Mouse (Mus musculus) MEL-GATA-1-ER (cell line): ENCODE results near the gene Cttnbp2nl.

Experiments
- DNase-seq: peaks from one replicate; pipeline ENCODE4 v3.0.0-alpha.2; 2012; ENCODE audit warnings: low read depth; ENCODE audit errors: extremely low read depth

Cttnbp2nl gene

GRCm38 (mm10) chr3:104965070-104965855 is 87.7 kb downstream of the Cttnbp2nl start:
- DNase-seq: no peak

- no peak for DNase-seq
These were observed 89.3 kb downstream of the Cttnbp2nl start for GRCm38 (mm10) chr3:104963331-104964276.

DNA sequence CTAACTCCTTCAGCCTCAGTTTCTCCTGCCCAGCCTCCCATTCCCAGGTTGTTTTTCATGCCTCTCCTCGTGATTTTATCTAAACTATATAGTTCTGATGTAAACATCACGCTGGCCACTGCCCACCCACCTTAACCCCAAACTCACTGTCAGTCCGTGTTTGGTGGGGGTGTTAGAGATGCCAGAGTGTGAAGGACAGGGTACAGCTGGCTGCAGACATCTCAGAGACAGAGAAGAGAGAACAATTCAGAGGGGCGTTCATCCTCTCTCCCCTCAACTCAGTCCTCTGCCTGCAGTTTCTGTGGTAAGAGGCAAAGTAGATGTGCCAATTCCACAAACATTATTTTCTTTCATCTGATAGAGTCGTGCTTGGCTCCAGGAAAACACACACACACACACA is 90.1 kb downstream of the Cttnbp2nl start:
- DNase-seq: no peak

- no peak for DNase-seq
These were observed 90.8 kb downstream of the Cttnbp2nl start for GRCm38 (mm10) chr3:104962141-104962611.

DNA sequence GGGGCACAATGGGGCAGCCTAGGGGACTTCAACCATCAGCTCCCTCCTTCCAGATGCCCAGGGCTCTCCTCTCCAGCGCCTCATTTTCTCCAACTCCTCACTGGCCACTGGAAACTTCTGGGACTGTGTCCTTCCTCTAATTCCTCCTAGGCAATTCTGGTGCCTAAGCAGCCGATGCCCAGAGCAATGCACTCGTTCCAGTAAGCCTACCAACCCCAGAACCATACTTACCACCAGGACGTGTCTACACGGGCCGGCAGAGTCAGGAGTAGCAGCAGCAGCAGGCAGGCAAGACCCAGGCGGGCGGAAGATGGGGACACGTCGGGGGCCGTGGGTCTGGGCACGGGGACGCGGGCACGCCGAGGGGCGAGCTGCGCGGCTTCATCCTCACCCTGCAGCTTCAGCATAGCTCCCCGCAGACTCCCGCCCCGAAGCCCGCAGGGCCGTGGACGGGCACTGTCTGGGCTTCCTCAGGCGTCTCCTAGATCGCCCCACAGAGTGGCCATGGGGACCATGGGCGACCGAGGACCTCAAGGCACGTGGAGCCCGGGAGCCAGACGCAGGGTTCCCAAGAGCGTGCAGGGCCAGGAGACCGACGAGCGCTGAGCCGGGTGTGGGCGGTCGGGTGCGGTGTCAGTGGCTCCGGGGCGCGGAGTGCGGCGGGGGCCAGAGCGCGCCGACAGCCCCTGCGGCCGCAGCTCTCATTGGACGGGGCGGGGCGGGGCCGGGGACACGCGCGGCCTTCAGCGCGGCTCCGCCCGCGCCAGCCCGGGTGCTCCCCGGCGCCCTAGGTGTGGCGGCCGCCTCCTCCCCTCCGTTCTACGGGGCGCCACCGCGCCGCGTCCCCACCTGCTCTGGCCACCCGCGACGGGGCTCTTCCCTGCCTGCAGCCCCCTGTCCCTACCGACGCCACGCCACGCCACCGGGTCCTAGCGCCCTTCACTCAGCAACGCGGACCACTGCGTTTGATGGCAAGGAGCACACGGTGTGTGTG is 91.6 kb downstream of the Cttnbp2nl start, which contains the start of gene Wnt2b:
TSS of gene Wnt2b (minus strand) at position 856 of the 994 bp plus-strand sequence.
- no peak for DNase-seq

DNA sequence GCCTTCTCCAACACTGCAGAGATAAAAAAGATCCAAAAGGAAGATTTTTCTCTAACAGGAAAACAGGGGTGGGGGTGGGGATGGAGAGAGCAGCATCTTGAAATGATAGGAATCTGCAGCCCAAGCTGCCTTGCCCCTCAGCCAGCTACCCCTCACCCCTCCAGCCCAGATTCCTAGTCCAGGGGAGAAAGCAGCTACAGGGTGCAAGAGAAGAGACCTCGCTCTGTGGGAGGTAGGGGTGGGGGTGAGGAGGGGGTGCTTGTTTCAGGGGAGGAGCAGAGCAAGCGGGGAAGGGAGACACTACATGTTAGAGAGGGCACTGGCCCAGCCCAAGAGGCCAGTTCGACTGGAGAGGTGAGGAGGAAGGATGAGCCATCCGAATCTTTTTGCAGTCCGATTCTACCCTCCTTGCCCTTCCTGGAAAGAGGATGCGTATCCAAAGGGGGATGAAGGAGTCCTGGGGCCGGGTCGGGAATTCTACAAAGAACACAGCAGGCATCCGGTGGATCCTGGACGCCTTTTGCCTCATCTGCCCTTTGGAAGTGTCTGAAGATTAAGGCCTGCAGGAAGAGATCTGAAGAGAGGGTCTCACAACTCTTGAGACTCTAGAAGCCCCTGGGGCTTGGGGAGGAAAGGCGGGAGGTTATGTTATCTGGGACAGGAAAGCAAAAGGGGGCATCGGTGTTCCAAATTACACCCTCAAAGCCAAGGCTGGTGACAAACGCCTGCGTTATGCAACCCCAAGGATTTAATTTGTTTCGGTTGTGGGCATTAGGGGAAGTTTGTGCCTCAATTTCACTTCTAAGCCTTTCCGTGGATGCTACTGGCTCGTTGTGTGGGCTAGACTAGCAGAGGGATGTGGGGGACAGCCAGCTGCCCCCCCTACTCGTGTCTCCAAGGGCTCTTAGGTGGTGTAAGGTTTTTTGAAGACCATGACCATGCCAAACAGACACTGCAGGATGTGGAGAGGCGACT is 92.6 kb downstream of the Cttnbp2nl start:
- no peak for DNase-seq

- DNase-seq: no peak
These were observed 96.8 kb downstream of the Cttnbp2nl start for GRCm38 (mm10) chr3:104956131-104956581.

GRCm38 (mm10) chr3:104954551-104954950 is 98.4 kb downstream of the Cttnbp2nl start:
- DNase-seq: no peak

DNA sequence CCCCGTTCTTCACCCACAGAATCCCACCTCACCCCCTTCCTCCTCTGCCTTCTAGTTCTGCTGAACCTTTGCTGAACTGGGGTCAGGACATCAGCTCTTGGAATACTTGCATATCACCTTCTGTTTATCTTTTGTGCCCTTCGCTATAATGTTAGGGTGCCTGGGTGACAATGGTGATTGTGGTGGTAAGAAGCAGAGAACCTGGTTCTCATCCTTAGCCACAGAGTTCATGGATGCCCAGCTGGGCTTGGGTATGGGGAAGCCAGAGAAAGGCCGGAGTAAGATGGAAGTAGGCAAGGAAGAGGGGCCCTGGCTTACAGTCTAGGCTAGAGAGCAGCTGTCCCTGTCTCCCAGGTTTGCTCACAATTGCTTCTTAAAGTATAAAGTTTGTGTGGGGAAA is 98.8 kb downstream of the Cttnbp2nl start:
- no peak for DNase-seq

GRCm38 (mm10) chr3:104952891-104953670 is 99.9 kb downstream of the Cttnbp2nl start:
- no peak for DNase-seq
